Mouse (Mus musculus) G1E (cell line): ENCODE measurements at regions not wholly inside any gene's neighbourhood (a gene's known extent, or its start where the extent isn't known, plus 50 kb on each side); places are given as distances from the start of the nearest gene placed in this dataset.

Source experiments
- CTCF ChIP-seq: IDR thresholded peaks from 2 replicates; pipeline ENCODE4 v1.5.1; 2012; ENCODE audit warnings: low read depth, low read length, inconsistent platforms, mixed read lengths
- GATA1 ChIP-seq: IDR thresholded peaks from 2 replicates; pipeline ENCODE4 v1.6.1; 2012; ENCODE audit warnings: borderline replicate concordance, low read length, inconsistent platforms, mixed read lengths
- POLR2AphosphoS5 ChIP-seq: IDR thresholded peaks from 2 replicates; pipeline ENCODE4 v1.6.1; 2012; ENCODE audit warnings: low read depth, low read length, inconsistent platforms; ENCODE audit not compliant: insufficient replicate concordance
- TAL1 ChIP-seq: conservative IDR thresholded peaks from 2 replicates; pipeline ENCODE4 v1.6.1; 2012; ENCODE audit warnings: low read depth, low read length, inconsistent platforms, mixed read lengths

GRCm38 (mm10) chr7:74990198-74990597 lies 318.9 kb downstream of the Sv2b start:
- TF ChIP-seq CTCF (no peak), POLR2AphosphoS5 (no peak), TAL1 (no peak), GATA1 (no peak)
